Mouse (Mus musculus) lung, adult 18-20 months (tissue): ENCODE data around the gene 1700020L24Rik.

ENCODE experiments used
- DNase-seq, 2 experiments: peaks; one replicate each; pipeline ENCODE4 v3.0.0; 2022; ENCODE audit warnings: mixed read lengths in 2 of 2

1700020L24Rik gene

GRCm38 (mm10) chr11:83437377-83437776 lies at the start of gene 1700020L24Rik:
Gene 1700020L24Rik (plus strand): TSS chr11:83437677.
- no peak for DNase-seq

- DNase-seq = no peak
Measured at GRCm38 (mm10) chr11:83393062-83393461, 44.4 kb upstream of the 1700020L24Rik start.

GRCm38 (mm10) chr11:83394802-83395439 lies 42.6 kb upstream of the 1700020L24Rik start:
- DNase-seq = no peak

- peak; percentile 27 to 52 for DNase-seq
Measured at GRCm38 (mm10) chr11:83397626-83398025, 39.9 kb upstream of the 1700020L24Rik start.

- no peak for DNase-seq
Measured at GRCm38 (mm10) chr11:83398724-83399123, 38.8 kb upstream of the 1700020L24Rik start.

- DNase-seq = no peak
Measured at GRCm38 (mm10) chr11:83403787-83404186, 33.7 kb upstream of the 1700020L24Rik start.

GRCm38 (mm10) chr11:83406391-83406790 lies 31.1 kb upstream of the 1700020L24Rik start:
- DNase-seq = no peak

GRCm38 (mm10) chr11:83408242-83408641 lies 29.2 kb upstream of the 1700020L24Rik start:
- no peak for DNase-seq

GRCm38 (mm10) chr11:83409087-83409754 lies 28.3 kb upstream of the 1700020L24Rik start, which contains the start of gene Rasl10b:
Gene Rasl10b (plus strand): TSS chr11:83409137.
- DNase-seq = no peak

GRCm38 (mm10) chr11:83409792-83410291 lies 27.6 kb upstream of the 1700020L24Rik start:
- DNase-seq = no peak

- DNase-seq = no peak
Measured at GRCm38 (mm10) chr11:83410510-83410909, 27.0 kb upstream of the 1700020L24Rik start.

- peak; percentile 51 to 65 for DNase-seq
Measured at GRCm38 (mm10) chr11:83417080-83417479, 20.4 kb upstream of the 1700020L24Rik start.

- DNase-seq = no peak
Measured at GRCm38 (mm10) chr11:83417708-83418107, 19.8 kb upstream of the 1700020L24Rik start.

GRCm38 (mm10) chr11:83418566-83418965 lies 18.9 kb upstream of the 1700020L24Rik start:
- peak; percentile 20 to 49 for DNase-seq

- DNase-seq = no peak
Measured at GRCm38 (mm10) chr11:83420338-83420737, 17.1 kb upstream of the 1700020L24Rik start.

- DNase-seq = peak; percentile 46 to 54
Measured at GRCm38 (mm10) chr11:83421305-83421704, 16.2 kb upstream of the 1700020L24Rik start.

- peak; percentile 51 to 59 for DNase-seq
Measured at GRCm38 (mm10) chr11:83424681-83425080, 12.8 kb upstream of the 1700020L24Rik start.

- peak; percentile 46 to 48 for DNase-seq
Measured at GRCm38 (mm10) chr11:83426964-83427363, 10.5 kb upstream of the 1700020L24Rik start.

GRCm38 (mm10) chr11:83429355-83429754 lies 8.1 kb upstream of the 1700020L24Rik start, which contains the start of gene Gas2l2:
Gene Gas2l2 (minus strand): TSS chr11:83429455.
- no peak for DNase-seq

GRCm38 (mm10) chr11:83432533-83432932 lies 4.9 kb upstream of the 1700020L24Rik start:
- no peak for DNase-seq

GRCm38 (mm10) chr11:83439426-83440060 lies 2.1 kb downstream of the 1700020L24Rik start:
- DNase-seq = no peak

- DNase-seq = peak; percentile 83 to 85
Measured at GRCm38 (mm10) chr11:83440081-83441064, 2.9 kb downstream of the 1700020L24Rik start.
